Mouse (Mus musculus) CD8-positive naive resting alpha-beta T cell, adult 57 days (primary cell): ENCODE data around the gene Spata17. TPM values are rescaled to one million over a fixed set of nuclear protein-coding genes. Genes with fewer than 3 reads are reported as not detected.

Experiments
- total RNA-seq: library from RNA; stranded (reverse); gene quantifications from one replicate; pipeline ENCODE4 v1.2.4, GENCODE M21; 2023

The Spata17 gene
- not detected for total RNA-seq

GRCm38 (mm10) chr1:187215181-187216116 is at the start of gene Spata17, which contains the start of gene Gpatch2:
Spata17 (minus strand) TSS chr1:187215465.
Gpatch2 (plus strand) TSS chr1:187215508.

Other genes starting within 250 kb of the Spata17 start
- not detected for gene D1Pas1, start 248.0 kb downstream of the Spata17 start, total RNA-seq
- 33.4 TPM for gene Gpatch2, start within 50 bp of the Spata17 start, total RNA-seq